ENCODE assay signal across 8 mouse cellular contexts in the genomic region with DNA sequence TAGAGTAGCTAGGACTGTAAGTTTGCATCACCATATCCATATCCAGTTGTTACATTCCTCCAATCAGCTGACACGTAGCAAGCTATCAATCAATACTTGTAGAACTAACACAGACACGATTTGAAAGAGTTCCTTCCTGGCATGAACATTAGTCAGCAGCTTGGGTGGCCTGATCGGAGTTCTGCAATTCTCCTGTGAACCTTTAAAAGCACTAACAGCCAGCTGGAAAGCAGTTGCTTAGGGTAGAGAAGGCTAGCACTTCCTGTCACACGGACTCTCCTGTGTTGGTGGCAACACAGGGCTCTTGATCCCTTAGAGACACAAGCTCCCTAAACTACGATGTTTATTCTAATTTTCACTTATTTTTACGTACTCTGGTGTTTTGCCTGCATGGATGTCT. TPM values are rescaled to one million over a fixed set of nuclear protein-coding genes. Genes with fewer than 3 reads are reported as not detected.
DNase-seq lines count a peak whose midpoint lies in the region; ATAC-seq and TF ChIP-seq lines count a peak whose summit lies in the region.

No protein-coding gene starts in this region.

- H3K4me1 ChIP-seq in kidney, embryonic 15.5 days, result peaks cover 7% of the 10 kb centered on the region; the same call in 1 of the 2 replicates
- H3K4me1 ChIP-seq in bone marrow, adult 2 months (ENCODE audit: control insufficient read depth, insufficient read depth, low read length), result no peaks in the 10 kb centered on the region
- H3K4me1 ChIP-seq in forebrain, embryonic 16.5 days (replicated peaks; ENCODE audit: control insufficient read depth, insufficient read depth, low read length), result no peaks in the 10 kb centered on the region

- H3K4me3 ChIP-seq in kidney, embryonic 15.5 days (replicated peaks), result peak overlapping the region; percentile 48
- no peak overlapping the region for H3K4me3 ChIP-seq in bone marrow, adult 2 months (replicated peaks; ENCODE audit: control insufficient read depth, low read depth, low read length)
- no peak overlapping the region for H3K4me3 ChIP-seq in forebrain, embryonic 16.5 days (replicated peaks; ENCODE audit: low read length)

- H3K9me3 ChIP-seq in kidney, embryonic 15.5 days (replicated peaks), result no peaks in the 10 kb centered on the region
- no peaks in the 10 kb centered on the region for H3K9me3 ChIP-seq in forebrain, embryonic 16.5 days (ENCODE audit: control insufficient read depth, low read length)

- DNase-seq in kidney, adult 9 months, result no peak
- DNase-seq in kidney, postnatal 36 days, result peak; percentile 17 to 21
- peak; percentile 26 to 37 for DNase-seq in natural killer cell, adult 2 months (ENCODE audit: low spot score in 2 of 2)
- no peak for DNase-seq in left cerebral cortex, postnatal 25 days (ENCODE audit: low spot score in 2 of 2)
- no peak for DNase-seq in left cerebral cortex, adult 9 months (ENCODE audit: low spot score in 2 of 2)

- TF ChIP-seq CTCF in bone marrow, adult 2 months (IDR thresholded peaks at IDR 0.05; ENCODE audit: control insufficient read depth, insufficient read depth, low read length), result no peak

- 45% methylated on average over 6 of the region's 6 CpGs for WGBS in kidney, embryonic 15.5 days
- WGBS in bone marrow, adult 2 months, result 2% methylated on average over 6 of the region's 6 CpGs
- WGBS in forebrain, embryonic 16.5 days, result 70% methylated on average over 6 of the region's 6 CpGs

- ATAC-seq in kidney, embryonic 15.5 days (replicated peaks; ENCODE audit: low FRiP score), result no peak
- ATAC-seq in forebrain, embryonic 16.5 days, result no peak

- no peaks in the 10 kb centered on the region for H3K36me3 ChIP-seq in kidney, embryonic 15.5 days
- no peaks in the 10 kb centered on the region for H3K36me3 ChIP-seq in forebrain, embryonic 16.5 days (ENCODE audit: control insufficient read depth, insufficient read depth)

- H3K4me2 ChIP-seq in kidney, embryonic 15.5 days, result peak overlapping the region; percentile 50
- H3K4me2 ChIP-seq in forebrain, embryonic 16.5 days (ENCODE audit: low read length), result no peak overlapping the region

- H3K27ac ChIP-seq in kidney, embryonic 15.5 days, result peak overlapping the region; percentile 38; the same call in 1 of the 2 replicates
- H3K27ac ChIP-seq in bone marrow, adult 2 months (ENCODE audit: control insufficient read depth, insufficient read depth, low read depth, low read length, poor library complexity), result peak overlapping the region; percentile 23; the same call in 1 of the 2 replicates
- H3K27ac ChIP-seq in forebrain, embryonic 16.5 days (ENCODE audit: low read length), result no peak overlapping the region

- no peak for TF ChIP-seq POLR2A in bone marrow, adult 2 months (IDR thresholded peaks at IDR 0.05; ENCODE audit: borderline replicate concordance, control insufficient read depth, low read depth, low read length)

- intact Hi-C loops in left cerebral cortex, postnatal 25 days (cut with DNase I), result no loop called here

- H3K27me3 ChIP-seq in kidney, embryonic 15.5 days, result no peaks in the 10 kb centered on the region
- no peaks in the 10 kb centered on the region for H3K27me3 ChIP-seq in forebrain, embryonic 16.5 days (replicated peaks; ENCODE audit: control insufficient read depth, insufficient read depth, low read length)

- H3K9ac ChIP-seq in kidney, embryonic 15.5 days, result 0 out of 2 replicates have a peak overlapping the region, but pooled peaks have one; percentile 24
- no peak overlapping the region for H3K9ac ChIP-seq in forebrain, embryonic 16.5 days (replicated peaks; ENCODE audit: low read depth, low read length)

RNA-seq across cellular contexts. Expression of gene Mr1, which starts 1.0 kb away (rescaled TPM):
- polyA plus RNA-seq in kidney, embryonic 15.5 days (2015; fragmentation: Nextera tagmentation; extraction: Ambion mirVana), result 5.7 and 6.3 TPM in 2 replicates
- 0.70 and 1.1 TPM in 2 replicates for polyA plus RNA-seq in bone marrow, adult 2 months (2011; ENCODE audit: insufficient read depth, insufficient read length, low replicate concordance, missing spikeins)
- 1 to 10 TPM; 2.2 to 2.5 TPM for total RNA-seq in left cerebral cortex, postnatal 25 days (2021)
- 0.92 and 1.5 TPM in 2 replicates for polyA plus RNA-seq in forebrain, embryonic 16.5 days (2015; fragmentation: Nextera tagmentation; extraction: Ambion mirVana)

RNA-seq across cellular contexts. Expression of gene Stx6, which starts 12.9 kb away (rescaled TPM):
- polyA plus RNA-seq in kidney, embryonic 15.5 days (2015; fragmentation: Nextera tagmentation; extraction: Ambion mirVana), result 65.5 and 82.4 TPM in 2 replicates
- 5.8 and 13.7 TPM in 2 replicates for polyA plus RNA-seq in bone marrow, adult 2 months (2011; ENCODE audit: insufficient read depth, insufficient read length, low replicate concordance, missing spikeins)
- 100 to 1,000 TPM; 110 to 115 TPM for total RNA-seq in left cerebral cortex, postnatal 25 days (2021)
- polyA plus RNA-seq in forebrain, embryonic 16.5 days (2015; fragmentation: Nextera tagmentation; extraction: Ambion mirVana), result 121 and 125 TPM in 2 replicates

RNA-seq across cellular contexts. Expression of gene Ier5, which starts 46.2 kb away (rescaled TPM):
- polyA plus RNA-seq in kidney, embryonic 15.5 days (2015; fragmentation: Nextera tagmentation; extraction: Ambion mirVana), result 7.5 and 7.6 TPM in 2 replicates
- polyA plus RNA-seq in bone marrow, adult 2 months (2011; ENCODE audit: insufficient read depth, insufficient read length, low replicate concordance, missing spikeins), result 10.4 and 18.8 TPM in 2 replicates
- 10 to 100 TPM; 45.6 to 62.4 TPM for total RNA-seq in left cerebral cortex, postnatal 25 days (2021)
- 9.3 and 12.6 TPM in 2 replicates for polyA plus RNA-seq in forebrain, embryonic 16.5 days (2015; fragmentation: Nextera tagmentation; extraction: Ambion mirVana)

Comparison
In these comparisons a context has a peak if more than half of its experiments do, and no peak if none do; other contexts are left out.
1. DNase-seq: peak in kidney, postnatal 36 days (2 of 2) and natural killer cell, adult 2 months (2 of 2); none in kidney, adult 9 months (single experiment), left cerebral cortex, postnatal 25 days (0 of 2) and left cerebral cortex, adult 9 months (0 of 2).